Mouse (Mus musculus) spleen, adult 2 months (tissue): ENCODE measurements around the gene C1ql1.

ENCODE experiments used
- CTCF ChIP-seq: fragments of 200-500 bp; IDR thresholded peaks from 2 replicates; pipeline ENCODE4 v1.5.1; 2011; ENCODE audit warnings: mild to moderate bottlenecking, inconsistent platforms; ENCODE audit not compliant: insufficient read depth, insufficient read length, insufficient replicate concordance; ENCODE audit errors: extremely low read depth
- POLR2A ChIP-seq: fragments of 200-500 bp; IDR thresholded peaks from 2 replicates; pipeline ENCODE4 v1.6.1; 2011; ENCODE audit warnings: low read depth, low read length, inconsistent platforms

DNA sequence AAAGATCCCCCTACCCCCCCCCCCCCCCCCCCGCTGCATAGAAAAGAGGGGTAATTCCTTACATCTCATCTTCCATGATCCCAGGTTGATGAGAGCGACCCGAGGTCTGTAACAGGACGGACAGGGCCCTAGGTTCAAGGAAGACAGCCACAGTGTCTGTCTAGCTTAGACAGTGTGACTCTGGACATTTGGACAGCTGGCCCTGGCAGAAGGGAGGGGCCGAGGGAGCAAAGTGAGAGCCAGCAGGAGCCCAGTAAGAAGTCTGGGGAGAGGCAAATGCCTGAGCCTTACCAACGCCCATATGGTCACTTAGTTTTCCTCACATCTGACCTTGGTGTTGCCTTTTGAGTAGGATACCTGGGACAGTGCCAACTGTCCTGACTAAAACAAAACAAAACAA is 38.7 kb upstream of the C1ql1 start:
- TF ChIP-seq CTCF (no peak), POLR2A (no peak)
